Mouse (Mus musculus) myocyte (in vitro differentiated cells): Measurements from ENCODE around the gene Dlk2. TPM values are rescaled to one million over a fixed set of nuclear protein-coding genes. Genes with fewer than 3 reads are reported as not detected.

ENCODE experiments used
- H3K27me3 ChIP-seq: one replicate; pipeline ENCODE4 v1.6.1; 2011; ENCODE audit not compliant: control insufficient read depth, insufficient read depth, insufficient read length
- H3K36me3 ChIP-seq: one replicate; pipeline ENCODE4 v1.6.1; 2011; ENCODE audit not compliant: control insufficient read depth, insufficient read depth
- H3K4me2 ChIP-seq: one replicate; pipeline ENCODE4 v1.6.1; 2011; ENCODE audit warnings: low read depth, control low read depth
- H3K4me3 ChIP-seq: one replicate; pipeline ENCODE4 v1.5.1; 2011; ENCODE audit warnings: mild to moderate bottlenecking, control low read depth, moderate library complexity
- H3K79me2 ChIP-seq: one replicate; pipeline ENCODE4 v1.6.1; 2011; ENCODE audit not compliant: control insufficient read depth, insufficient read depth
- H3ac ChIP-seq: one replicate; pipeline ENCODE4 v1.6.1; 2011; ENCODE audit not compliant: control insufficient read depth, insufficient read length
- CEBPB ChIP-seq: IDR thresholded peaks from 2 replicates; pipeline ENCODE4 v1.6.1; 2011; ENCODE audit warnings: mild to moderate bottlenecking, moderate library complexity; ENCODE audit not compliant: poor library complexity, insufficient read depth, severe bottlenecking
- E2F4 ChIP-seq: IDR thresholded peaks from one replicate; pipeline ENCODE4 v1.6.1; 2011; ENCODE audit warnings: mild to moderate bottlenecking, control low read depth, moderate library complexity; ENCODE audit not compliant: insufficient read depth
- MAX ChIP-seq: IDR thresholded peaks from one replicate; pipeline ENCODE4 v1.6.1; 2011; ENCODE audit warnings: low read depth, mild to moderate bottlenecking, control low read depth
- MYOD1 ChIP-seq, 3 experiments: IDR thresholded peaks; one replicate each; pipeline ENCODE4 v1.6.1; 2011; ENCODE audit warnings: control low read depth in 2 of 3, low read depth in 2 of 3, mild to moderate bottlenecking in 2 of 3, moderate library complexity in 1 of 3; ENCODE audit not compliant: insufficient read length in 2 of 3, control insufficient read depth in 1 of 3
- MYOG ChIP-seq, 3 experiments: IDR thresholded peaks; one replicate each; pipeline ENCODE4 v1.6.1; 2011; ENCODE audit warnings: control low read depth in 2 of 3, low read depth in 2 of 3, mild to moderate bottlenecking in 2 of 3; ENCODE audit not compliant: insufficient read length in 2 of 3, control insufficient read depth in 1 of 3, insufficient read depth in 1 of 3
- POLR2A ChIP-seq: IDR thresholded peaks from one replicate; pipeline ENCODE4 v1.6.1; 2011; ENCODE audit warnings: low read depth, mild to moderate bottlenecking, control low read depth, moderate library complexity; ENCODE audit not compliant: insufficient read length
- POLR2AphosphoS2 ChIP-seq: IDR thresholded peaks from one replicate; pipeline ENCODE4 v1.6.1; 2011; ENCODE audit warnings: low read depth, control low read depth; ENCODE audit not compliant: insufficient read length
- REST ChIP-seq: IDR thresholded peaks from one replicate; pipeline ENCODE4 v1.6.1; 2011; ENCODE audit warnings: mild to moderate bottlenecking, control low read depth, moderate library complexity; ENCODE audit not compliant: insufficient read depth, insufficient read length
- SRF ChIP-seq: IDR thresholded peaks from one replicate; pipeline ENCODE4 v1.6.1; 2011; ENCODE audit warnings: low read depth; ENCODE audit not compliant: control insufficient read depth, insufficient read length
- TCF12 ChIP-seq: IDR thresholded peaks from one replicate; pipeline ENCODE4 v1.6.1; 2011; ENCODE audit warnings: mild to moderate bottlenecking, control low read depth; ENCODE audit not compliant: poor library complexity, insufficient read depth, severe bottlenecking
- TCF3 ChIP-seq: IDR thresholded peaks from one replicate; pipeline ENCODE4 v1.6.1; 2011; ENCODE audit warnings: low read depth, control low read depth; ENCODE audit not compliant: insufficient read length
- USF1 ChIP-seq: IDR thresholded peaks from one replicate; pipeline ENCODE4 v1.6.1; 2011; ENCODE audit warnings: low read depth, mild to moderate bottlenecking, control low read depth, moderate library complexity
- polyA plus RNA-seq: library from polyadenylated mRNA; unstranded; fragments of >200 nt; fragmentation: generic; extraction: Trizol; gene quantifications from one replicate; pipeline ENCODE4 v1.2.1, GENCODE M21; 2012; ENCODE audit warnings: missing spikeins

Dlk2 gene
- polyA plus RNA-seq, result 1.8 TPM

- Histone ChIP-seq H3K4me2 (peak within 1 kb of the TSS; percentile 90), H3ac (peak within 1 kb of the TSS; percentile 1), H3K79me2 (no peaks in the 10 kb centered on the region), H3K4me3 (peak within 1 kb of the TSS; percentile 19), H3K36me3 (no peaks in the 10 kb centered on the region), H3K27me3 (peaks cover 18% of the 10 kb centered on the region)
- TF ChIP-seq REST, result no peak
- no peak for TF ChIP-seq POLR2AphosphoS2
- TF ChIP-seq MYOG (IDR thresholded peaks at IDR 0.05; ENCODE audit: control insufficient read depth in 1 of 3, insufficient read depth in 1 of 3, insufficient read length in 2 of 3, low read depth in 2 of 3), result no peak
- no peak for TF ChIP-seq E2F4
- no peak for TF ChIP-seq TCF3
- no peak for TF ChIP-seq MAX
- no peak for TF ChIP-seq SRF
- TF ChIP-seq USF1, result no peak
- TF ChIP-seq MYOD1 (IDR thresholded peaks at IDR 0.05; ENCODE audit: control insufficient read depth in 1 of 3, insufficient read length in 2 of 3, low read depth in 2 of 3), result no peak
Observed at GRCm38 (mm10) chr17:46297364-46298219, at the start of gene Dlk2. Gene Dlk2 (plus strand): TSS chr17:46297421.

- Histone ChIP-seq H3K4me2 (peak within 1 kb of the TSS; percentile 97), H3K79me2 (peaks cover 39% of the 10 kb centered on the region), H3K36me3 (peaks cover 7% of the 10 kb centered on the region), H3ac (peak within 1 kb of the TSS; percentile 75), H3K27me3 (no peaks in the 10 kb centered on the region), H3K4me3 (peak within 1 kb of the TSS; percentile 81)
- peak; percentile 93 for TF ChIP-seq POLR2AphosphoS2
- TF ChIP-seq POLR2A, result peak; percentile 95
- no peak for TF ChIP-seq USF1
- TF ChIP-seq SRF, result peak; percentile 23
- TF ChIP-seq E2F4, result no peak
Observed at GRCm38 (mm10) chr17:46247512-46248188, 49.6 kb upstream of the Dlk2 start, which contains the start of the genes Polr1c and Yipf3. Gene Polr1c (minus strand): TSS chr17:46248054. Gene Yipf3 (plus strand): TSS chr17:46248080.

- peaks cover 39% of the 10 kb centered on the region for H3K79me2 ChIP-seq
- peak overlapping the region; percentile 81 for H3K4me3 ChIP-seq
- H3K4me2 ChIP-seq, result peak overlapping the region; percentile 97
- peaks cover 7% of the 10 kb centered on the region for H3K36me3 ChIP-seq
- peak overlapping the region; percentile 75 for H3ac ChIP-seq
- TF ChIP-seq POLR2AphosphoS2 (no peak), MAX (no peak), USF1 (no peak), CEBPB (no peak), SRF (no peak), MYOG (IDR thresholded peaks at IDR 0.05; ENCODE audit: control insufficient read depth in 1 of 3, insufficient read depth in 1 of 3, insufficient read length in 2 of 3, low read depth in 2 of 3) (no peak), TCF12 (no peak), TCF3 (no peak), E2F4 (no peak), POLR2A (no peak), REST (no peak), MYOD1 (IDR thresholded peaks at IDR 0.05; ENCODE audit: control insufficient read depth in 1 of 3, insufficient read length in 2 of 3, low read depth in 2 of 3) (no peak)
- no peaks in the 10 kb centered on the region for H3K27me3 ChIP-seq
Observed at GRCm38 (mm10) chr17:46248189-46248522, 49.1 kb upstream of the Dlk2 start.

- Histone ChIP-seq H3K36me3 (no peaks in the 10 kb centered on the region), H3ac (no peak overlapping the region)
- no peak for TF ChIP-seq REST
- no peak for TF ChIP-seq E2F4
- no peak for TF ChIP-seq POLR2AphosphoS2
- TF ChIP-seq CEBPB, result no peak
- TF ChIP-seq MYOD1 (IDR thresholded peaks at IDR 0.05; ENCODE audit: control insufficient read depth in 1 of 3, insufficient read length in 2 of 3, low read depth in 2 of 3), result no peak
- no peak for TF ChIP-seq TCF12
- no peak for TF ChIP-seq MAX
- no peak for TF ChIP-seq USF1
- TF ChIP-seq POLR2A, result no peak
- TF ChIP-seq MYOG (IDR thresholded peaks at IDR 0.05; ENCODE audit: control insufficient read depth in 1 of 3, insufficient read depth in 1 of 3, insufficient read length in 2 of 3, low read depth in 2 of 3), result no peak
- TF ChIP-seq SRF, result no peak
- no peak for TF ChIP-seq TCF3
Observed at GRCm38 (mm10) chr17:46251174-46251573, 46.0 kb upstream of the Dlk2 start.

More at GRCm38 (mm10) chr17:46251174-46251573, 46.0 kb upstream of the Dlk2 start:
- Histone ChIP-seq H3K4me3 (no peak overlapping the region), H3K4me2 (no peak overlapping the region), H3K27me3 (no peaks in the 10 kb centered on the region), H3K79me2 (peaks cover 34% of the 10 kb centered on the region)
